Mouse (Mus musculus): ENCODE data around the gene Lamc3. TPM values are rescaled to one million over a fixed set of nuclear protein-coding genes. Genes with fewer than 3 reads are reported as not detected.

The Lamc3 gene
- total RNA-seq, 2 experiments from 2014 or later: not detected

DNA sequence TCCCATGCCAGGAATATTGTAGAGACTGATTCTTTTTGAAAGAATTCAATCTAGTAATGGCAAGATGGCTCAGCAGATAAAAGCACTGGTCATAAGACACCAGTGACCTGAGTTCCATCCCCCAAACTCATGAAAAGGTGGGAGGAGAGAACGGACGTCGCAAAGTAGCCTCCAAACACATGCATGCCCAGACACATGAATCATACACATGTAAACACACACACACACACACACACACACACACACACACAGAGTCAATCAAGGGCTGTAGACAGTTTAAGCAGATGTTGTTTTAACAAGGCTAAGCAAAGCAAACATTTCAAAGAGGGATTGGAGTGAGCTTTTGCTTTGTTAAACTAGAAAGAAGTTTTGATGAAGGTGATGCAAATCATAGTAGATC is 77.1 kb downstream of the Lamc3 start:
- ATAC-seq (replicated peaks; ENCODE audit: poor library complexity, severe bottlenecking): no peak

DNA sequence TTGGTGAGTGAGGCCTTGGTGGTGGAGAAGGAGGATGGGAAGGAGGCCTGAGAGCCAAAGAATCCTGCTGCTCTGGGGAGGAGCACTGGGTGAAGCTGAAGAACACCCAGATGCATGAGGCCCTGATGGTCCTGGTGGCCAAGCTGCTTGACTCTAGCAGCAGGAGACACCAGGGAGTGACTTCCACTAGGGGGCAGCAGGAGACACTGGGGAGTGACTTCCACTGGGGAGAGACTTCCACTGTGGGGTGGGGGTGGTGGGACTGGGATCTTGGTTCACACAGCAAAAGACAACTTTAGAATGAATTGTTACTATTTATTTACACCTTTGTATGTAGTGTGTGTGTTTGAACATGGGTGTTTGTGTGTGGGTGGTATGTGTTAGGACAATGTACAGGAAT is 78.0 kb downstream of the Lamc3 start:
- ATAC-seq (replicated peaks; ENCODE audit: poor library complexity, severe bottlenecking): peak; percentile 66

DNA sequence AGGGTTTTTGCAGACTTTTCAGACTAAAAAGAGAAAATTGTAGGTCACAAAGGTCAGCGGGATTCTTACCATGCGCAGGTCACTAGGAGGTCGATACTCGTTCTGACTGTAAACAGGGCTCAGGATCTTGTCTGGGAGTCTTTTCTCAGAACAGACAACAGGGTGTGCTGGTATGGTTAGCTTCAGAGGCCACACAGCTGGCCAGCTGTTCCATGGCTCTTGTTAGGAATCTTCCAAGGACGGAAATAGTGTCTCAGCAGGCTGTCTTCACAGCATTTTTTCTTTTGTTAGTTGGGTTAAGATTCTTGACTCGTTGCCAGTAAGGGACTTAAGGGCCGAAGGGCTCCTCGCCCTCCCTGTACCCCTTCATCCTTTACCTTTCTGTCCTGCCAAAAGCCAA is 79.7 kb downstream of the Lamc3 start:
- ATAC-seq (replicated peaks; ENCODE audit: poor library complexity, severe bottlenecking): no peak

DNA sequence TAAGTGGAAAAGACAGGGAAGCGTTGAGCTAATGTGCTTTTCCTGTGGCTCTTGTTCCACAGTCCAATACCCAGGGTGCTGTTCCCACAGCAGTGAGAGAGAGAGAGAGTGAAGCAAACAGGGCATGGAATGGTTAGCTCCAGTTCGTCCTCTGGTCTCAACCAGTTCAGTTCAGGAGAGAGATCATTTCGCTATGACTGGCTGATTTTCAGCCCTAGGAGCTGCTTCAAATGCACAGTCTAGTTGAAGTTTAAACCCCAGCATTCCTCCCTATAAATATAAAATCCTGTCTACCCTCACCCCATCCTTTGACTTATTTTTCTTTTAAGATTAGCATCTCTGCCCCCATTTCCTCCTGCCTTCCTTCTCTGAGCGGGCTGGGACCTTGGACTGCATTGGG is 85.5 kb downstream of the Lamc3 start:
- ATAC-seq (replicated peaks; ENCODE audit: poor library complexity, severe bottlenecking): no peak

GRCm38 (mm10) chr2:31974141-31974808 is 87.2 kb downstream of the Lamc3 start, which contains the start of gene Nup214:
Gene Nup214, plus strand, starts transcription at chr2:31974436.
- peak; percentile 97 for ATAC-seq (replicated peaks; ENCODE audit: poor library complexity, severe bottlenecking)

DNA sequence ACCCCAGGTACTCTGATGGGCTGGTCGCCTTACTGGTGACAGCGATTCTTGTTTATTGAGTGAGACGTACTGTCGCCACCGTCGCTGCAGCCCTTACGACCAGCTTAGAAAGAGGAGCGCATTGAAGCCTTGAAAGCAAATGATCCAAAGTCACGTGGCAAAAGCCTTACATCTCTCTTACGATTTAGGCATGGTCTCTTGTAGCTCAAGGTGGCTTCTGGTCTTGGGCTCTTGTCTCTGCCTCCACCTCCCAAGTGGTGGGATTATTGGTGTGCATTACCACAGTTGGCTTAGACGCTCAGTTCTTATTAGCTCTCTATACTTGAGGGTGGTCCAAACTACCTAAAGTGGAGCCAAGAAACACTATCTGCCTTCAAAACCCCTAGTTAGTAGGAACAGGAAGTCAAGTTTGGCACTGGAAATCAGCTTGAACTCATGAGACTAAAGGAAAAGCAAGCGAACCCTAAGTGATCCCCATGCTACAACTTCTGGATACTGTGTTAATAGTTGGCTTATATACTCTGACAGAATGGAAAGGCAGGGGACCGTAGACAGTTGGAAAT is 87.8 kb downstream of the Lamc3 start:
- no peak for ATAC-seq (replicated peaks; ENCODE audit: poor library complexity, severe bottlenecking)

DNA sequence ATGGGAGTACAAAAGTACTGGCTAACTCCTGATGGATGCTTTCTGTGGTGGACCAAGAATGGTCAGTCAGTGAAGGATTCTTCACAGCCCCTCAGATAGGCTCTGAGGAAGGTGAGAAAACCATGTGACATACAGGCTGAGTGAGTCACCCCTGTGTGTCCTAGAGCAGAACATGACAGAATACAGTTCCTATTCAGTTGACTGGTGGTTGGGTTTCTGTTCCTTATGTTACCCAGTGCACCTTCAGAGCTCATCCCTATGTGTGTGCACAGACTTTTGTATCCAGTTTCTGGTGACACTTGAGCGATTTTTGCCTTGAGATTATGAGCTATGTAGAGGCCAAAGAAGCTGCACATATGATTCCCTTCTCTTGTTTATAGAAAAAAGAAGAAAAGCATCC is 100.7 kb downstream of the Lamc3 start:
- ATAC-seq (replicated peaks; ENCODE audit: poor library complexity, severe bottlenecking): no peak

DNA sequence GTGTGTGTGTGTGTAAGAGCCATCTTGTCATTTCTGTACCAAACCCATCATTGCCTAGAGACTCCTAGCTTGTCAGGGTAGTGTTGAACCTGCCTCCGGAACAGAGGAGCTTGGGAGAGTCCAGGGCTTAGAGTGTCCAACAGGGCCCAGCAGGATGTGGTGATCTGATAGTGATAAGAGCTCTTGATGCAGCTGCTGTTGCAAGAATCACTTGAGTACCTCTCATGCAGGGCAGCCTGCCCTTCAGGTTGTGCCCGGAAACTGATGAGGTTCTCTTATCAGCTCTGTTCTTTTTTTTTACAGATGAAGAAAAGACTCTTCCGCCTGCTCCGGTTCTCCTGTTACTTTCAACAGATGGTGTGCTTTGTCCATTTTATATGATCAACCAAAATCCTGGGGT is 103.9 kb downstream of the Lamc3 start:
- no peak for ATAC-seq (replicated peaks; ENCODE audit: poor library complexity, severe bottlenecking)

- no peak for ATAC-seq (replicated peaks; ENCODE audit: poor library complexity, severe bottlenecking)
These were observed 107.8 kb downstream of the Lamc3 start for GRCm38 (mm10) chr2:31994896-31995295.

DNA sequence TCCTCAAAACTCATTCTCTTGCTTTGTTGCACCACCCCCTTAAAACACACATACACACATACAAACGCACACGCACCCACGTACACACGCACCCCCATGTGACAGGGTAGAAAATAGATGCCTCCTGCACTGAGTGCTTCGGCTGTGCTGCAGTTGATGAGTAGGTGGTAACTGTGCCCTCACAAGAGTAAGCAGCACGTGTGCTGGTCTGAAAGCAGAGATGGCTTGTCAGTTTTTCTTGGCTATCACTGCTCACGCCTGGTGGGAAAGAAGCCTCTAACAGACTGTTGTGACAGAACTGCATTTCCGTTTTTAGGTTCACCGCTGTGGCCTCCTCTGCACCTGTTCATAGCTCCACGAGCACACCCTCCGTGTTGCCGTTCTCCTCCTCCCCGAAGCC is 109.0 kb downstream of the Lamc3 start:
- ATAC-seq (replicated peaks; ENCODE audit: poor library complexity, severe bottlenecking): no peak

Other genes with a start within 250 kb of the Lamc3 start
- gene Prdm12, start 247.3 kb upstream of the Lamc3 start, total RNA-seq (2014; fragmentation: Nextera tagmentation): not detected in 2 replicates
- not detected in 2 replicates for gene Prdm12, start 247.3 kb upstream of the Lamc3 start, total RNA-seq (2017)
- gene Exosc2, start 216.6 kb upstream of the Lamc3 start, total RNA-seq (2014; fragmentation: Nextera tagmentation): 58.1 and 68.7 TPM in 2 replicates
- gene Exosc2, start 216.6 kb upstream of the Lamc3 start, total RNA-seq (2017): 59.2 and 59.7 TPM in 2 replicates
- 41.9 and 65.4 TPM in 2 replicates for gene Abl1, start 198.9 kb upstream of the Lamc3 start, total RNA-seq (2014; fragmentation: Nextera tagmentation)
- 21.0 and 24.5 TPM in 2 replicates for gene Abl1, start 198.9 kb upstream of the Lamc3 start, total RNA-seq (2017)
- gene Qrfp, start 76.7 kb upstream of the Lamc3 start, total RNA-seq (2014; fragmentation: Nextera tagmentation): not detected in 2 replicates
- not detected in 2 replicates for gene Qrfp, start 76.7 kb upstream of the Lamc3 start, total RNA-seq (2017)
- not detected in 2 replicates for gene Fibcd1, start 41.3 kb upstream of the Lamc3 start, total RNA-seq (2014; fragmentation: Nextera tagmentation)
- not detected in 2 replicates for gene Fibcd1, start 41.3 kb upstream of the Lamc3 start, total RNA-seq (2017)
- gene Aif1l, start 62.8 kb downstream of the Lamc3 start, total RNA-seq (2014; fragmentation: Nextera tagmentation): not detected in 2 replicates
- 0.30 TPM in 1 of 2 replicates, not detected in the other for gene Aif1l, start 62.8 kb downstream of the Lamc3 start, total RNA-seq (2017)
- gene Nup214, start 87.1 kb downstream of the Lamc3 start, total RNA-seq (2014; fragmentation: Nextera tagmentation): 91.0 and 145 TPM in 2 replicates
- 52.2 and 55.5 TPM in 2 replicates for gene Nup214, start 87.1 kb downstream of the Lamc3 start, total RNA-seq (2017)
- gene Fam78a, start 197.6 kb downstream of the Lamc3 start, total RNA-seq (2014; fragmentation: Nextera tagmentation): 10.9 and 11.9 TPM in 2 replicates
- 6.5 and 8.6 TPM in 2 replicates for gene Fam78a, start 197.6 kb downstream of the Lamc3 start, total RNA-seq (2017)
- gene Plpp7, start 208.2 kb downstream of the Lamc3 start, total RNA-seq (2014; fragmentation: Nextera tagmentation): 2.6 TPM in 1 of 2 replicates, not detected in the other
- 0.56 and 0.77 TPM in 2 replicates for gene Plpp7, start 208.2 kb downstream of the Lamc3 start, total RNA-seq (2017)

All from granulocyte monocyte progenitor cell, adult 5-6 weeks (primary cell).